Mouse (Mus musculus): Measurements from ENCODE around the gene Olfr102.

Olfr102 gene

DNA sequence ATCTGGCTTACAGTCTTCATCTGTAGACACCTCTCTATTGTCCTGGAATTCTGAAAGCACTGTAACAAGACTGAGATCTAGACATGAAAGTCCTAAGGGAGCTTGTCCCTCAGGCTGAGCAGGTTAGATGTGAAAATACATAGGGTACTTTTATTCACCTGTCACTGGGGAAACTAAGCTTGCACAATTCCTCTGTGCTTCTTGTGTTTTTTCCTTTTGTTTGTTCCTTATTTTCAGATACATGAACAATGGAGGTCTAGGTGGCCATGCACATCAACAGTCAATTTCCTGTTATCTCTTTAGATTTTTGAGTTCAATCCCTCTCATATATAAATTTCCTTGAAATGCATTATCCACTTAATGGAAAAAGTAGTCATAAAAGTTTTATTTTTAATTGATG, at the start of gene Olfr102:
Gene Olfr102 (minus strand): TSS at position 101 of the 400 bp plus-strand sequence.
- no peak for DNase-seq

DNA sequence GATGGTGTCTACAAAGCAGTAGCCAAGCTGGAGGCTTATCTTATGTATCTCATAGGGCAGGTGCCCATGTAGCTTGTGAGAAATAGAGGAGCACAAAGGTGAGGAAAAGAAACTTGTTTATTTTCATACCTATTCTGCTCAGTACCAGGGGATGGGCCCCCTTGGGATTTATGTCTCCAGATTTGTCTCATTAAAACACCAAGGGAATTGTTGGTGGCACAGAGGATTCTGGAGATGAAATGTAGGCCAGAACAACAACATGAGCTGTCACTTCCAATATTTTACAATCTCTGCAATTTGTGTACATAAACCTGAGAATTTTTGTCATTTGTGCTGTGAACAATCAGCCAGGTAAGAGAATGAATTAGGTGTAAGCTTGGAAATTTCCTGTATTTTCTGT, 42.4 kb upstream of the Olfr102 start, which contains the start of gene Olfr104-ps:
Gene Olfr104-ps (plus strand): TSS at position 301 of the 400 bp plus-strand sequence.
- DNase-seq, result no peak

DNA sequence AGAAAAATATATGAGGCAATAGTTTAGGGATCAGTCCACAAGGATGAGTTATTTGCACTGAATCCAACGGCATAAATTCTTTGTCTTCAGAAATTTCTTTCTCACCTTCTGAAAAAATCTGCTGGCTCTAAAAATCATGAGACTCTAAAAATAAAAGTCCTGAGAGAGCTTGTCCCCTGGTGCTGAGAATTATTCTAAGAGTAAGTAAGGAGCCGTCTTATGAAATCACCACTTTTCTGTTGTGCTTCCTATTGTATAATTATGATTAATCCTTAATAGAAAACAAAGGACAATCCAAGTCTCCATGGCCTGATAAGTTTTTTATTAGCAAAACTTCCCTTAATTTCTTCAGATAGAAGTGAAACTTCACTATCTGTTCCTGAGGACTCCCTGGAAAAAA, 22.7 kb upstream of the Olfr102 start, which contains the start of gene Olfr103:
Gene Olfr103 (minus strand): TSS at position 101 of the 400 bp plus-strand sequence.
- no peak for DNase-seq

DNA sequence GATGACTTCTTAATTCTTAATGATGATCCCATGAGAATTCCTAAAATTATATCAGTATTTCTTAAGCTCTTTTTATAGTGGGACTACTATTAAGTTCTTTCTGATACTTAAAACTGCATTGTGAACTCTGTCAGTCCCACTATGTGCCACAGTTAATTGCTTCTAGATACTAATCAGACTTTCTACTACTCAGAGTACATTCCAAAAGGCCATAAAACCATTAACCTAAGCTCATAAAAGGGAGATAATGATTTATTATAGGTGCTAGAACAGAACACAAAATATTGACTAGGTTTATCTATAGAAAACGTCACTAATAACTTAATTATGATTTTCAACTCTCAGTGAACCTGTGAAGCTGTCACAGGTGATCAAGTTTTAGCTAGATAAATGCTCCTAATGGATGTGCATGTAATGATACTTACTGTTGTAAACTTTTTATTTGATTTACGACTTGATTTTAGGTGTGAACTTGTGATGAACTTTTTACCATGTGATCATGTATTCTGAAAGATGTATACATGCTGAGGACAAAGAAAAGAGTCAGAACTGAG, 6.6 kb downstream of the Olfr102 start:
- DNase-seq, result no peak

DNA sequence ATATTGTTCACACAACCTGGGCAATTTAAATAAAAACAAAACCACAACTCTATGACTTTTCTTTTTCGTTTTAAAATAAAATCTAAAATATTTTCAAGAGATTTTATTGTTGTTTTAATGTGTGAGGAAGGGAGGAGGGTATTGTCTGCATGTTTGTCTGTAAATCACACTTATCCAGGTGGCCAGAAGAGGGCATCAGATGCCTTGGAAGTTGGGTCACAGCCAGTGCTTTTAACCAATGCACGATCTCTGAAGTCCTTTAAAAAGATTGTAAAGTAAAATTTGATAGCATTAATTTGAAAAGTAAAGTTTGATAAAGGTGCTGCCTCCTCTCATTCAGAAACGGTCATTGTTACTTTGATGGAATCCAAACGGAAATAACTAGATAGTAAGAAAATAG, 8.4 kb downstream of the Olfr102 start:
- peak; percentile 17 for DNase-seq

DNA sequence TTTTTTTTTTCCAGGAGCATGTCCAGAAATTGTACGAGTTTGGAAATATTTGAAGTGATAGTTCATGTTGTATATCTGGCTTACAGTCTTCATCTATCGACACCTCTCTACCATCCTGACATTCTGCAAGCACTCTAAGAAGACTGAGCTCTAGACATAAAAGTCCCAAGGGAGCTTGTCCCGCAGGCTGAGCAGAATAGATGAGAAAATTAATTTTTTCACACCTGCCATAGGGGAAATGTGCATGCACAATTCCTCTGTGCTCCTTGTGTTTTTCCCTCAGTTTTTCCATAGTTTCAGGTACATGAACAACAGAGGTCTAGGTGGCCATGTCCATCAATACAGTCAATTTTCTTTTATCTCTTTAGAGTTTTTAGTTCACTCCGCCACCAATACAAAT, 12.6 kb downstream of the Olfr102 start, which contains the start of gene Olfr101:
Gene Olfr101 (minus strand): TSS at position 101 of the 400 bp plus-strand sequence.
- no peak for DNase-seq

DNA sequence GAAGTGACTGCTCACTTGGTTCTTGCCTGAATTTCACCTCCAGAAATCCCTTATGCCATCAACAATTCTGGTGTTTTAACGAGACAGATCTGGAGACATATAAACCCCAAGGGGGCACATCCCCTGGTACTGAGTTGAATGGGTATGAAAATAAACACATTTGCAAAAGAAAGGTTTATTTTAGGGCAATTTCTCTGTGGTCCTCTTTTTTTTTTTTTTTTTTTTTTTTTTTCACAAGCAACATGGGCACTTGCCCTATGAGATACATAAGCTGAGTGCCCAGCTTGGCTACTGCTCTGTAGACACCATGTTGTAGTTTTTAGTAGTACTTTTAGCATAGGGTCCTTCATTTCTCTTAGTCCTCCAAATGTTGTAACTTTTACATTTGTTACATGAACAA, 33.5 kb downstream of the Olfr102 start, which contains the start of gene Olfr99:
Gene Olfr99 (minus strand): TSS at position 101 of the 400 bp plus-strand sequence.
- no peak for DNase-seq

DNA sequence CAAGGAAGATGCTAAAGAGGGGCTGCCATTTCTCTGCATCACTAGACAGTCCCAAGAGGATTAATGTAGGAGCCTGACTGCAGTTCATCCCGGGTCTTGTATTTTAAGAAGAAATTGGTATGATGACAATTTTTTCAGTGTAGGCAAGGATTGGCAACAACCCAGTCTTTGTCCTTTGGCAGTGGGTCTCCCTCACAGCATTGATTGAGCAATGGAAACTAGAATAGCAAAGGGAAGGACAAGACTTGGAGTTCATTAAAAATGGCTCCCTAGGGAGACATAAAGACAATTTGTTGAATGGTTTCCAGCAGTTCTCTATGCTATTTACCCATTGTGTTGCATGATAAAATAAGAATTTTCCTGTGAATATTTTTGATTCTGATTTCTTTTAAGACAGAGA, 36.5 kb downstream of the Olfr102 start:
- DNase-seq, result no peak

DNA sequence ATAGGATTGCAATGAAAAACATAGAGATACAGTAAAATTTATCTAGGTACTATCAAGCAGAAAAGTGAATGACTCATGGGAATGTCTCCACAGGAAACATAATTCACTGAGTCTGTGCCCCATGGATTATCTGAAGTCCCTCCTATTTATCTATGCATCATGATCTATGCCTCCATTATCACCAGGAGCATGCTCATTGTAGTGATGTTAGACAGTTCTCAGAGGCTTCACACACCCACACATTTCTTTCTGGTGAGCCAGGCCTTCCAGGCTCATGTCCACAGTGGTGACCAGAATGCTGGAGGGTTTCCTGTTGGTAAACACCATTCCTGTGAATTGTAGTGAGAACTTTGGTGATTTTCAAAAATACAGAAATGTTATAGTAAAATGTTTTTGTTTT, 40.3 kb downstream of the Olfr102 start:
- no peak for DNase-seq

DNA sequence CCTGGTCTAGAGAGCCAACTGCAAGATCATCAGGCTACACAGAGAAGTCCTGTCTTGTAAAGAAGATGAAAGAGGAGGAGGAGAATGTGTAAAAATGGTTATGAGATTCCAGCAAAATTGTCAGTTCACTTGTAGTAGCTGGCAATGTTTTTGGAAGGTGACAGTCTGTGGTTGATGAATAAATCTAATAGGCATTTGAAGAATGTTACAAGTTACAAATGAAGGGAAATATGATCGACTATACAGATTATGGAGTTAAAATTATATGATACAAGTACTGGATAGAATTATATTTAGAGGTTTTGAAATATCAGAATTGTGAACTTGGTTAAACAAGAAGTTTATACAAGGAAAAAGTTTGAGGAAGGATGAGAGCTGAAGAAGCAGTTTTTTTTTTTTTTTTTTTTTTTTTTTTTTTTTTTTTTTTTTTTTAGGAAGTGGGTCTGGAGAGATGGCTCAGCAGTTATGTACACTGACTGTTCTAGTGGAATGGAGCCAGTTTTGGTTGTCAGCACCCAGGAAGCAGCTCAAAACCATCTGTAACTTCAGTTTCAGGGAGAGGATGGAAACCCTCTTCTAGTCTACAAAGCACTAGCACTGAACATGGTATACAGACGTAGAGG, 41.1 kb downstream of the Olfr102 start:
- no peak for DNase-seq

DNA sequence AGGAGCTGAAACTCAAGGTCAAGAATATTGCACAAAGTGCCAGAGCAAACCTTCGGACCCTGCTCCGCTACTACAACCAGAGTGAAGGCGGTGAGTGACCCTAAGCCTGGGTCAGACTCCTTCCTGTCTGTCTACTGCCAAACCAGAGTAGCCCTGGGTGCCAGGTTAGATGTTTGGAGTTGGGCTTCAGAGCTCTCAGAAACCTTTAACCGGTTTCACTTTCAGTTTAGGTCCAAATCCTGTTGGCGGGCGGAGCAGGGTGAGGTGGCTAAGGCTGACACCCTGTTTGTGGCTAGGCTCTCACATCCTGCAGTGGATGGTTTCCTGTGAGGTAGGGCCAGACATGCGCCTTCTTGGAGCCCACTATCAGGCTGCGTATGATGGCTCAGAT, 46.2 kb downstream of the Olfr102 start:
- DNase-seq, result peak; percentile 3

DNA sequence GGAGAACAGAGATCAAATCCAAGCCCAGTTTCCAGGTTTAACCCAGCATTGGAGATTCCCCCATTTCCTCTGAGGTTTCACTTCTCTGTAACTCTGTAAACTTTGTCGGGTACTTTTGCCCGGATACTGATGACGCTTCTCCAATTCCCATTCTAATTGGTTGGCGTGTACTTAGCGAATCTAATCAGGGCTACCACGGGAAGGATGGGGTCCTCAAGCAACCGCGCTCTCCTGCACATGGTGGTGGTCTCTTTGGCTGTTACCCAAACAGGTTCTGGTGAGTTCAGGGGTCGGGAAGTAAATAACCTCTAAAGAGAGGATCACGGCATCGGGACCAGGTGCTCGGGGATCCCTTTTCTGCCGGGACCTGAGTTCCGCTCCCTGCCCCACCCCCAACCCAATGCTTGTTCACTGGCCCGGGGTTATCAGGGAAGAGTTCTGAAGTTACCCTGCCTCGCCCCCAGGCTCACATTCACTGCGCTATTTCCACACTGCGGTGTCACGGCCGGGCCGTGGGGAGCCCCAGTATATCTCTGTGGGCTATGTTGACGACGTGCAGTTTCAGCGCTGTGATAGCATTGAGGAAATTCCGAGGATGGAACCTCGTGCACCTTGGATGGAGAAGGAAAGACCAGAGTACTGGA, 46.7 kb downstream of the Olfr102 start, which contains the start of gene H2-M3:
Gene H2-M3 (plus strand): TSS at position 163 of the 644 bp plus-strand sequence.
- peak; percentile 85 for DNase-seq

DNA sequence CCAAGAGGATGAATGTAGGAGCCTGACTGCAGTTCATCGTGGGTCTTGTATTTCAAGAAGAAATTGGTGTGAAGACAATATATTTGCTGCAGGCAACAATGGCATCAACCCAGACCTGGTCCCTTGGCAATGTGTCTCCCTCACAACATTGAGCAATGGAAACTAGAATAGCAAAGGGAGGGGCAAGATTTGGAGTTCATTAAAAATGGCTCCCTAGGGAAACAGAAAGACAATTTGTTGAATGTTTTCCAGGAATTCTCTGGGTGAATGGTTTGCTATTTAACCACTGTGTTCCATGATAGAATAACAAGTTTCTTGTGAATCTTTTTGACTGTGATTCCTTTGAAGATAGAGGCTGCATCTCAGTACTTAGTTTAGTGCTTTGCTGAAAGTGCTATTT, 53.2 kb downstream of the Olfr102 start, which contains the start of gene Olfr98:
Gene Olfr98 (minus strand): TSS at position 124 of the 400 bp plus-strand sequence.
- no peak for DNase-seq

Measured in embryo, embryonic 11 days (tissue).